Mouse (Mus musculus) E14TG2a.4 (cell line): Measurements from ENCODE around the gene Gca.
"Not testable (repeated sequence)": the region's sequence is repeated elsewhere in the genome, so short reads cannot be mapped to it uniquely, and the experiment has no call there.

ENCODE experiments used
- CTCF ChIP-seq: conservative IDR thresholded peaks from 2 replicates; pipeline ENCODE4 v1.5.1; 2014; ENCODE audit warnings: low read length
- NANOG ChIP-seq: IDR thresholded peaks from 2 replicates; pipeline ENCODE4 v1.6.1; 2014; ENCODE audit warnings: borderline replicate concordance, low read length, mixed read lengths
- POU5F1 ChIP-seq: IDR thresholded peaks from 2 replicates; pipeline ENCODE4 v1.6.1; 2014; ENCODE audit warnings: low read length, borderline replicate concordance

DNA sequence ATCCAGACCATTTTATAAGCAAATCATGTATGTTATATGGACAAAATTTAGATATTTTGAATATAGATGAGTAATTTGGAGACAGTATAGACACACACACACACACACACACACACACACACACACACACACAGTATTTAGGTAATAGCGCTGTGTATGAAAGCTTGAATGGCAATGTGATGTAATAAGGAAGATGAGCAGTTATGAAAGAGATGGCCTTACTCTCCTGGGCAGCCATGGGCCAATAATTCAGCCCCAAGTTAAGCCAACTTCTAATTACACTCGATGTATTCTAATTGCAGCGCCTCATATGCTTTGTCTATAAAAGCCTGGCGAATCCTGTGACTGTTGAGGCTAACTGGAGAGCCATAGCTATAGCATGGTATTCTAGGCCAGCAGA lies 50.3 kb downstream of the Gca start:
- TF ChIP-seq CTCF, NANOG, POU5F1: not testable (repeated sequence)
